Mouse (Mus musculus) spleen, adult 2 months (tissue): Measurements from ENCODE around the gene Ppan. TPM values are rescaled to one million over a fixed set of nuclear protein-coding genes. Genes with fewer than 3 reads are reported as not detected.

Experiments used
- DNase-seq, 2 experiments: peaks; one replicate each; pipeline versions ENCODE4 v3.0.0 to v3.0.0-alpha.2; 2012 to 2021; ENCODE audit warnings: low spot score in 2 of 2, low read depth in 1 of 2
- H3K27ac ChIP-seq: fragments of 200-500 bp; 2 replicates; pipeline ENCODE4 v1.5.1; 2012; ENCODE audit warnings: low read length, inconsistent platforms; ENCODE audit not compliant: insufficient read depth
- H3K27me3 ChIP-seq: fragments of 200-500 bp; 2 replicates; pipeline ENCODE4 v1.6.1; 2012; ENCODE audit warnings: mild to moderate bottlenecking, moderate library complexity, low read length, inconsistent platforms; ENCODE audit not compliant: control insufficient read depth, insufficient read depth
- H3K36me3 ChIP-seq: fragments of 200-500 bp; 2 replicates; pipeline ENCODE4 v1.6.1; 2012; ENCODE audit warnings: mild to moderate bottlenecking, low read length, inconsistent platforms; ENCODE audit not compliant: control insufficient read depth, insufficient read depth
- H3K4me1 ChIP-seq: fragments of 200-500 bp; 2 replicates; pipeline ENCODE4 v1.6.1; 2011; ENCODE audit warnings: inconsistent platforms; ENCODE audit not compliant: control insufficient read depth, insufficient read depth, insufficient read length
- H3K4me3 ChIP-seq: fragments of 200-500 bp; 2 replicates; pipeline ENCODE4 v1.5.1; 2011; ENCODE audit warnings: mild to moderate bottlenecking, inconsistent platforms; ENCODE audit not compliant: insufficient read depth, insufficient read length; ENCODE audit errors: extremely low read depth
- CTCF ChIP-seq: fragments of 200-500 bp; IDR thresholded peaks from 2 replicates; pipeline ENCODE4 v1.5.1; 2011; ENCODE audit warnings: mild to moderate bottlenecking, inconsistent platforms; ENCODE audit not compliant: insufficient read depth, insufficient read length, insufficient replicate concordance; ENCODE audit errors: extremely low read depth
- WGBS: fragments of 180-500 bp; shearing (Covaris S2); methylation state at CpG from one replicate; pipeline ENCODE4 v1.1.7; 2018; 5-methylcytosine and 5-hydroxymethylcytosine counted together
- polyA plus RNA-seq: library from polyadenylated mRNA; depleted of rRNA; stranded (reverse); fragments of >200 nt; gene quantifications from 2 replicates; pipeline ENCODE4 v1.2.3, GENCODE M21; 2012; rRNA removed

Gene Ppan
- polyA plus RNA-seq, 1 experiment, result 116 TPM

- no peak for DNase-seq
- TF ChIP-seq CTCF, result no peak
- no peak overlapping the region for H3K4me3 ChIP-seq
- no peaks in the 10 kb centered on the region for H3K27me3 ChIP-seq
- H3K36me3 ChIP-seq, result peaks cover 62% of the 10 kb centered on the region
- no peaks in the 10 kb centered on the region for H3K4me1 ChIP-seq
- H3K27ac ChIP-seq, result no peak overlapping the region
- 73% methylated on average over 3 of the region's 3 CpGs for WGBS
Measured at GRCm38 (mm10) chr9:20923258-20923657, 35.3 kb downstream of the Ppan start.

Other genes starting within 250 kb of the Ppan start
- 96.6 and 178 TPM in 2 replicates for gene Ubl5, start 245.3 kb upstream of the Ppan start, polyA plus RNA-seq
- 82.2 and 105 TPM in 2 replicates for gene Fbxl12, start 243.4 kb upstream of the Ppan start, polyA plus RNA-seq
- 11.3 and 12.0 TPM in 2 replicates for gene Pin1, start 236.1 kb upstream of the Ppan start, polyA plus RNA-seq
- gene Olfm2, start 141.8 kb upstream of the Ppan start, polyA plus RNA-seq, result 0.50 and 0.53 TPM in 2 replicates
- 1.4 TPM in 2 replicates for gene Col5a3, start 73.1 kb upstream of the Ppan start, polyA plus RNA-seq
- not detected in 2 replicates for gene Rdh8, start 69.7 kb upstream of the Ppan start, polyA plus RNA-seq
- 82.8 and 108 TPM in 2 replicates for gene A230050P20Rik, start 19.5 kb upstream of the Ppan start, polyA plus RNA-seq
- 2.7 and 3.8 TPM in 2 replicates for gene Angptl6, start 8.4 kb upstream of the Ppan start, polyA plus RNA-seq
- 89.3 and 103 TPM in 2 replicates for gene Eif3g, start 10.4 kb downstream of the Ppan start, polyA plus RNA-seq
- 37.0 and 44.9 TPM in 2 replicates for gene Dnmt1, start 71.7 kb downstream of the Ppan start, polyA plus RNA-seq
- 3.4 and 3.9 TPM in 2 replicates for gene S1pr2, start 88.6 kb downstream of the Ppan start, polyA plus RNA-seq
- 75.8 and 99.7 TPM in 2 replicates for gene Mrpl4, start 114.6 kb downstream of the Ppan start, polyA plus RNA-seq
- 59.7 and 67.4 TPM in 2 replicates for gene Icam1, start 127.8 kb downstream of the Ppan start, polyA plus RNA-seq
- gene Icam4, start 141.2 kb downstream of the Ppan start, polyA plus RNA-seq, result 8.1 and 9.3 TPM in 2 replicates
- 1.1 and 1.2 TPM in 2 replicates for gene Icam5, start 143.9 kb downstream of the Ppan start, polyA plus RNA-seq
- gene Zglp1, start 178.9 kb downstream of the Ppan start, polyA plus RNA-seq, result 0.28 and 0.65 TPM in 2 replicates
- 0.19 and 0.32 TPM in 2 replicates for gene Gm49373, start 184.9 kb downstream of the Ppan start, polyA plus RNA-seq
- 38.3 and 59.5 TPM in 2 replicates for gene Fdx1l, start 185.4 kb downstream of the Ppan start, polyA plus RNA-seq
- 5.2 and 18.8 TPM in 2 replicates for gene Gm38431, start 203.8 kb downstream of the Ppan start, polyA plus RNA-seq
- 77.9 and 93.1 TPM in 2 replicates for gene Raver1, start 203.8 kb downstream of the Ppan start, polyA plus RNA-seq
- 46.1 and 52.2 TPM in 2 replicates for gene Tyk2, start 243.1 kb downstream of the Ppan start, polyA plus RNA-seq